Mouse (Mus musculus): Measurements from ENCODE around the gene Foxo6. TPM values are rescaled to one million over a fixed set of nuclear protein-coding genes. Genes with fewer than 3 reads are reported as not detected.
A peak's percentile ranks its signal among the peaks of the same experiment; 100 is the strongest.

Gene Foxo6
- total and polyA plus RNA-seq, 2 experiments from 2014 or later, result 3.6 to 44.0 TPM

- no peaks in the 10 kb centered on the region for H3K36me3 ChIP-seq (ENCODE audit: insufficient read depth)
- H3K27ac ChIP-seq (ENCODE audit: low read depth, low read length), result peak overlapping the region; percentile 31; the same call in 1 of the 2 replicates
- no peak overlapping the region for H3K4me3 ChIP-seq (ENCODE audit: low read depth, low read length)
- TF ChIP-seq CTCF (IDR thresholded peaks at IDR 0.05; ENCODE audit: low read depth), result no peak
- no peaks in the 10 kb centered on the region for H3K27me3 ChIP-seq (ENCODE audit: insufficient read depth, low read length)
- 15% methylated on average over 21 of the region's 21 CpGs for WGBS
- ATAC-seq (peak; percentile 61), DNase-seq (peak; percentile 83)
- H3K4me2 ChIP-seq (ENCODE audit: low read depth), result peak overlapping the region; percentile 13
- no peak overlapping the region for H3K9ac ChIP-seq
- no peaks in the 10 kb centered on the region for H3K9me3 ChIP-seq (ENCODE audit: low read length)
- peaks cover 41% of the 10 kb centered on the region for H3K4me1 ChIP-seq (ENCODE audit: insufficient read depth)
Observed at GRCm38 (mm10) chr4:120259356-120260181, 27.6 kb downstream of the Foxo6 start.

- DNase-seq, result peak; percentile 83
- ATAC-seq, result peak; percentile 72
- Histone ChIP-seq H3K36me3 (ENCODE audit: insufficient read depth) (no peaks in the 10 kb centered on the region), H3K9me3 (ENCODE audit: low read length) (no peaks in the 10 kb centered on the region), H3K27me3 (ENCODE audit: insufficient read depth, low read length) (no peaks in the 10 kb centered on the region), H3K9ac (no peak overlapping the region; the same call in 1 of the 2 replicates), H3K4me1 (ENCODE audit: insufficient read depth) (peaks cover 35% of the 10 kb centered on the region), H3K27ac (ENCODE audit: low read depth, low read length) (peak overlapping the region; percentile 83), H3K4me2 (ENCODE audit: low read depth) (no peak overlapping the region), H3K4me3 (ENCODE audit: low read depth, low read length) (no peak overlapping the region)
- WGBS, result 10% methylated on average over 8 of the region's 8 CpGs
- TF ChIP-seq CTCF (IDR thresholded peaks at IDR 0.05; ENCODE audit: low read depth), result no peak
Observed at GRCm38 (mm10) chr4:120248800-120249261, 38.3 kb downstream of the Foxo6 start.

- peak; percentile 61 for DNase-seq
Observed at GRCm38 (mm10) chr4:120247412-120247811, 39.7 kb downstream of the Foxo6 start.

GRCm38 (mm10) chr4:120246086-120246485 lies 41.1 kb downstream of the Foxo6 start:
- H3K36me3 ChIP-seq (ENCODE audit: insufficient read depth), result no peaks in the 10 kb centered on the region
- no peak overlapping the region for H3K4me2 ChIP-seq (ENCODE audit: low read depth)
- DNase-seq (no peak), ATAC-seq (no peak)
- 91% methylated on average over 6 of the region's 6 CpGs for WGBS
- H3K9me3 ChIP-seq (ENCODE audit: low read length), result no peaks in the 10 kb centered on the region
- no peak overlapping the region for H3K27ac ChIP-seq (ENCODE audit: low read depth, low read length)
- H3K9ac ChIP-seq, result no peak overlapping the region
- TF ChIP-seq CTCF (IDR thresholded peaks at IDR 0.05; ENCODE audit: low read depth), result no peak
- H3K27me3 ChIP-seq (ENCODE audit: insufficient read depth, low read length), result no peaks in the 10 kb centered on the region
- peaks cover 40% of the 10 kb centered on the region for H3K4me1 ChIP-seq (ENCODE audit: insufficient read depth)
- H3K4me3 ChIP-seq (ENCODE audit: low read depth, low read length), result no peak overlapping the region

More at GRCm38 (mm10) chr4:120247412-120247811, 39.7 kb downstream of the Foxo6 start:
- Histone ChIP-seq H3K9ac (no peak overlapping the region), H3K4me2 (ENCODE audit: low read depth) (no peak overlapping the region), H3K9me3 (ENCODE audit: low read length) (no peaks in the 10 kb centered on the region), H3K4me3 (ENCODE audit: low read depth, low read length) (no peak overlapping the region), H3K4me1 (ENCODE audit: insufficient read depth) (peaks cover 38% of the 10 kb centered on the region), H3K27ac (ENCODE audit: low read depth, low read length) (no peak overlapping the region), H3K36me3 (ENCODE audit: insufficient read depth) (no peaks in the 10 kb centered on the region), H3K27me3 (ENCODE audit: insufficient read depth, low read length) (no peaks in the 10 kb centered on the region)
- no peak for TF ChIP-seq CTCF (IDR thresholded peaks at IDR 0.05; ENCODE audit: low read depth)
- 22% methylated on average over 5 of the region's 5 CpGs for WGBS
- ATAC-seq, result no peak

GRCm38 (mm10) chr4:120242783-120243262 lies 44.3 kb downstream of the Foxo6 start:
- no peaks in the 10 kb centered on the region for H3K36me3 ChIP-seq (ENCODE audit: insufficient read depth)
- peak overlapping the region; percentile 83 for H3K27ac ChIP-seq (ENCODE audit: low read depth, low read length)
- peaks cover 39% of the 10 kb centered on the region for H3K4me1 ChIP-seq (ENCODE audit: insufficient read depth)
- 2% methylated on average over 10 of the region's 10 CpGs for WGBS
- peak overlapping the region; percentile 37 for H3K4me2 ChIP-seq (ENCODE audit: low read depth)
- H3K9ac ChIP-seq, result peak overlapping the region; percentile 35; the same call in 1 of the 2 replicates
- H3K27me3 ChIP-seq (ENCODE audit: insufficient read depth, low read length), result no peaks in the 10 kb centered on the region
- TF ChIP-seq CTCF (IDR thresholded peaks at IDR 0.05; ENCODE audit: low read depth), result no peak
- DNase-seq (peak; percentile 94), ATAC-seq (peak; percentile 87)
- H3K4me3 ChIP-seq (ENCODE audit: low read depth, low read length), result no peak overlapping the region
- no peaks in the 10 kb centered on the region for H3K9me3 ChIP-seq (ENCODE audit: low read length)

- ATAC-seq (no peak), DNase-seq (peak; percentile 59)
- Histone ChIP-seq H3K36me3 (ENCODE audit: insufficient read depth) (no peaks in the 10 kb centered on the region), H3K27ac (ENCODE audit: low read depth, low read length) (peak overlapping the region; percentile 83), H3K27me3 (ENCODE audit: insufficient read depth, low read length) (no peaks in the 10 kb centered on the region), H3K4me2 (ENCODE audit: low read depth) (no peak overlapping the region), H3K9me3 (ENCODE audit: low read length) (no peaks in the 10 kb centered on the region), H3K4me1 (ENCODE audit: insufficient read depth) (peaks cover 39% of the 10 kb centered on the region), H3K4me3 (ENCODE audit: low read depth, low read length) (no peak overlapping the region), H3K9ac (no peak overlapping the region)
- 41% methylated on average over 3 of the region's 3 CpGs for WGBS
- peak; percentile 35; the same call in 1 of the 2 replicates for TF ChIP-seq CTCF (IDR thresholded peaks at IDR 0.05; ENCODE audit: low read depth)
Observed at GRCm38 (mm10) chr4:120241106-120241505, 46.0 kb downstream of the Foxo6 start.

GRCm38 (mm10) chr4:120239419-120239818 lies 47.7 kb downstream of the Foxo6 start:
- DNase-seq (peak; percentile 50), ATAC-seq (no peak)
- no peak overlapping the region for H3K9ac ChIP-seq
- peaks cover 39% of the 10 kb centered on the region for H3K4me1 ChIP-seq (ENCODE audit: insufficient read depth)
- H3K9me3 ChIP-seq (ENCODE audit: low read length), result no peaks in the 10 kb centered on the region
- no peaks in the 10 kb centered on the region for H3K36me3 ChIP-seq (ENCODE audit: insufficient read depth)
- no peak overlapping the region for H3K4me3 ChIP-seq (ENCODE audit: low read depth, low read length)
- TF ChIP-seq CTCF (IDR thresholded peaks at IDR 0.05; ENCODE audit: low read depth), result no peak
- H3K4me2 ChIP-seq (ENCODE audit: low read depth), result no peak overlapping the region
- H3K27me3 ChIP-seq (ENCODE audit: insufficient read depth, low read length), result no peaks in the 10 kb centered on the region
- 60% methylated on average over 3 of the region's 3 CpGs for WGBS
- peak overlapping the region; percentile 35; the same call in 1 of the 2 replicates for H3K27ac ChIP-seq (ENCODE audit: low read depth, low read length)
